Mouse (Mus musculus): ENCODE measurements around the gene Abi3bp. TPM values are rescaled to one million over a fixed set of nuclear protein-coding genes. Genes with fewer than 3 reads are reported as not detected.
A peak's percentile ranks its signal among the peaks of the same experiment; 100 is the strongest.

Abi3bp gene
- total RNA-seq, 4 experiments from 2014 or later: 4.2 to 9.5 (median 6.3) TPM

DNA sequence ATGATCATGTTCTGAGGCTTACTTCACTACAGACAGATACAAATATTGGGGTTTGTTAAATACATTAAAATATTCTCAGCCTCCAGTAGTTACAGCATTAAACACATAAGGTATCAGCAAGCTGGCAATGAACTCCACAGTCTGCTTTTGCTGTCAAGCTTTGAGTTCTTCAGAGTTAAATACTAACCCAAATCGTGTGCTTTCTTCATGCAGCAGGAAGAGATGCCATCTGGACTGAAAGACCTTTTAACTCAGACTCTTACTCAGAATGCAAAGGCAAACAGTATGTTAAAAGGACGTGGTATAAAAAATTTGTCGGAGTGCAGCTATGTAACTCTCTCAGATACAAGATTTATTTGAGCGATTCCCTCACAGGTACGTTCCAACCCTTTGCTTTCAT lies 209.1 kb downstream of the Abi3bp start:
- no peak for DNase-seq

DNA sequence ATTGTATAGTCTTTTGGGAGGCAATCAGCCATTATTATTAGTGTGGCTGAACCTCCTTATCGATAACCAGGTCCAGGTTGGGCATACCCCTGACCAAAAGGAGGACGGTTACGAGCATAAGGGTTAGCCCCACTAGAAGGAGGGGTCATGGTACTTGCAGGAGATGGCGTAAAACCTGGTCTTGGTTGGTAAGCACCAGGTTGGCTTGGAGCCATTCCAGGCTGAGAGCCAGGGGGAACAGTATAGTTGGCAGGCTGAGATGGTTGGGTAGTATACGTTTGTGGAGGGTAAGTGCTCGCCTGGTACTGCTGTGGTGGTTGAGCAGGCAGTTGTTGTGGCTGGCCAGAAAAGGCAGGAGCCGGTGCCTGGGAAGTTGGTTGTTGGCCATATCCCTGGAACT lies 213.0 kb downstream of the Abi3bp start:
- DNase-seq: no peak

DNA sequence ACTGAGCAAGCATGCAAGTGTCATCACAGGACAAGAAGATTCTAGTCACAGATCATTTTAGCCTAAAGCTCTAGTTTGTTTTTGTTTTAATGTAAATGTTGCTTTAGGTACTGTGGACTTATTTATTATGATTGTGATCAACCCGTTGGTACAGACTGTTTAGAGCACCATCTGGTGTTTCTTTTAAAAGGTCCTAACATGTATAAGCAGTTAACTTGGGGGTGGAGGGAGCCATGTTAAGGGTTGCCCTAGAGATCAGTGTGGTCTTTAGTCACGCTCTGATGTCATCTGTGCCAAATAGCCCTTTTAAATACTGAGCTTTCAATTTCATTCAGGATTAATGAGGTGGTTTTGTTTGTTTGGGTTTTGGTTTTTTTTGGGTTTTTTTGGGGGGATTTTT lies 218.8 kb downstream of the Abi3bp start:
- DNase-seq: no peak

GRCm38 (mm10) chr16:56700898-56701297 lies 223.2 kb downstream of the Abi3bp start:
- DNase-seq: no peak

DNA sequence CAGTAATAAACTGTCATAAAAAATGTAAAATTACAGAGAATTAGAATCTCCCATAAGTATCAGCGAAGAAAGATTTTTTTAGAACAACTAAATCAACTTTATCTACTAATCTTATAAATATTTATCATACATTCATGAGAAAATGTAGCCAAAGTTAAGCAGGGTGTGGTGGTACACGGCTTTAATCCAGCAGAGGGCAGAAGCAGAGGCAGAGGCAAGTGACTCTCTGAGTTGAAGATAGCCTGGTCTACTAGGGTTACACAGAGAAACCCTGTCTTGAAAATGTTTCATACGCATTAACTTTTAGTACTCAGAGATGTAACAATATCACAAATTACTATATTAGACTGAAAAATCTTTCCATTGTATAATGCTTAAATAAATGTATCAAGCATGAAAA lies 228.1 kb downstream of the Abi3bp start:
- no peak for DNase-seq

DNA sequence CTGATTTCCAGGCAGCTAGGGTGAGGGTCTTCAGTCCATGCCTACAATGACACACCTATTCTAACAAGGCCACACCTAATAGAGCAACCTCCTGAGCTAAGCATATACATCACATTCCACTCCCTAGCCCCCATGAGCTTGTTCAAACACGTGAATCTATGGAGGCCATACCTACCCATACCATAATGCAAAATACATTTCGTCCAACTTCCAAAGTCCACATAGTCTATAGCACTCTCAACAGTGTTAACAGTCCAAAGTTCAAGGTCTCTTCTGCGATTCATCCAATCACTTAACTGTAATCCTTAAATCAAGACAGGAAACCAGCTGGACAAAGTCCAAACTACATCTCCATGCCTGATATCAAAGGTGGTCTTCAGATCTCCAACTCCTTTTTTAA lies 232.4 kb downstream of the Abi3bp start:
- DNase-seq: no peak

DNA sequence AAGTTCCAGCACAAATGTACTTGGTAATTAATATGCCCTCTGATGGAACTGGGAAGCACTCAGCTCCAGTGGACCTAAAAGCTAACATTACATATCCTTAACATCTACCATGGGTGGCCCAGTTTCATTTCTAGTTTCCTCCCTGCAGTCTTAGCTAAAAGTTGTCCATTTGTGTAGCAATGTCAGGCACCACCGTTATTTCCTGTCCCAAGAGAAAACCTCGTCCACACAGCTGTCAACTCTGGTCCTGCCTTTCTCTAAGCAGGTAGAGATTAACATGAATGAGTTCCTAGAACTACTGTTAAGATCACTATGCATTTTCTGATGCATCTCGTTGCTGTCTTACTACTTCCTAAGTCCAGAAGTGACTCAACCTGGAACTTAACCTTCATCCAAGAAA lies 237.9 kb downstream of the Abi3bp start:
- no peak for DNase-seq

- peak; percentile 20 for DNase-seq
These were observed 239.0 kb downstream of the Abi3bp start for GRCm38 (mm10) chr16:56716557-56717179.

- DNase-seq: peak; percentile 99
These were observed 239.8 kb downstream of the Abi3bp start, which contains the start of gene Tfg for GRCm38 (mm10) chr16:56717224-56718200. Gene Tfg, minus strand, starts transcription at chr16:56717450.

DNA sequence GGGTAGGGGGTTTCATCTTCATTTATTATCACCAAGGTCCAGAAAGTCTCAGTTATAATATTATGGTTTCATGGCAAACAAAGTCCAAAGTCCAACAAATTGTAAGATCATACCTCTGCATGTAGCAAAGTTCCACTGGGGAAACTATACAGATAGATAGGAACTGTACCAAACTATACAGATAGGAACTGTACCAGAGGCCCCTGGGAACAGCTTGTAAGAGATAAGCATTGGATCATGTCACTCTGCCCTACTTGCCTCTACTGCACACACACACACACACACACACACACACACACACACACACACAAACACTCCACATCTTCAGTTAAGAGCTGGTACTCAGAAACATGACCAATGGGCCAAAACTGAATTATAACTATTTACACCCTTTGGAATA lies 241.4 kb downstream of the Abi3bp start:
- no peak for DNase-seq

DNA sequence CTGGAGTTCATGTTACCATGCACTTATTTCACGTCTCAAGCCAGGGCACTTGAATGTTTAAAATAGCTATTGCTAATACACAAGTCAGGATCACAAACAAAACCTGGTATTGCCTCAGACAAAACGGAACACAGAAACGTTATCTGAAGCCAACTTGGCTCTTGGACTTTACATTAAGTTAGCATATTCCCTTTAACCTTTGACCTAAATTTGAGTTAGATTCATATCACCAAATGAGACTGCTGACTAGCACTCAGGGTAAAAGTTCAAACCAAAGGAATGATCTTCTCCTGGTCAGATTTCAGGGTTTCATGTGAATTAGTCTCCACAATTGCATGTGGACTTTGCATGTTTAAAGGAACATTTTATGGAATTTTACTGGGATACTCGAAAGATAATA lies 244.7 kb downstream of the Abi3bp start:
- no peak for DNase-seq

- no peak for DNase-seq
These were observed 247.2 kb downstream of the Abi3bp start for GRCm38 (mm10) chr16:56724927-56725326.

DNA sequence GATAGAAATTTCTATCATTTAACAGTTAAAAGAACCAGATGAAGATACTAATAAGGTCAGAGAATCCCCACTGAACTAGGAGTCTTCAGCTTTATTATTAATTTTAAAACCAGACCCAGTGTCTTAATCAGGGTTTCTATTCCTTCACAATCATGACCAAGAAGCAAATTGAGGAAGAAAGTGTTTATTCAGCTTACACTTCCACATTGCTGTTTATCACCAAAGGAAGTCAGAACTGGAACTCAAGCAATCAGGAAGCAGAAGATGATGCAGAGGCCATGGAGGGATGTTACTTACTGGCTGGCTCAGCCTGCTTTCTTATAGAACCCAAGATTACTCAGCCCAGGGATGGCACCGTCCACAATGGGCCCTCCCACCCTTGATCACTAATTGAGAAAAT lies 251.4 kb downstream of the Abi3bp start:
- no peak for DNase-seq

Other genes with a start within 250 kb of the Abi3bp start
- gene Tfg, start 239.6 kb downstream of the Abi3bp start, total RNA-seq (2022): 10 to 100 TPM; 61.0 to 76.1 (median 66.5) TPM

All from adrenal gland, adult 8-10 months (tissue).